Mouse (Mus musculus) kidney, adult 8-10 months (tissue): Measurements from ENCODE around the gene Kcnj16.
A peak's percentile ranks its signal among the peaks of the same experiment; 100 is the strongest.

Experiments used
- DNase-seq, 2 experiments: peaks; one replicate each; pipeline ENCODE4 v3.0.0; 2022

Gene Kcnj16

GRCm38 (mm10) chr11:110967762-110968135, at the start of gene Kcnj16:
TSS of gene Kcnj16 (plus strand) at chr11:110968033.
- DNase-seq = peak; percentile 88 to 95

DNA sequence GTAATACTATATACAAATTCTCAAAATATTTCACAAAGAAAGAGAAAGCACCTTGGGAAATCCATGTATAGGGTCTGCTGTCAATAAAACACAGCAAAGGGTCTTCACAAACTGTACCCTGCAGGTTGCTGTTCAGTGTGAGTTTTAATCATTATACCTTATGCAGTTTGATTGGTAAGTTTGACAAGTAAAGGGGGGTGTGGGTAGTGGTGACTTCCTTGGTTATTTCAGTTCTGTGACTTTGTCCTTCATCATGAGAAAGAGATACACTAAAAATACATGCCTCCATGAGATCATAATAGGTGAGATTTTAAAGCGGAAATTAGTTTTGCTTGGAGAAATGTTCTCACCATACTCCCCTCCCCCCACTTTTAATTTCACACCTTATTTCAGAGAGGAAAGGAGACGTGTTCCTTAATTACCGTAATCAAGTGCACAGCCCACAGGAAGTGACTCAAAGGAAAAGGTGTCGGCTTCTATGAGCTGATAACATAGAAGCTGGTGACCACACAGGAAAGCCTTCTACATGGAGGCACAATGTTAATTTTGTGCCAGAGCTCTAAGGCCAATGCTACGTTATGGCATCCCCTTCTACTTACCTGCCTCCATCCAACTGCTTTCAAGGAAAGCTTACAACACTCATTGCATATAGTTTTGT, 48.9 kb upstream of the Kcnj16 start:
- no peak for DNase-seq

- no peak for DNase-seq
These were observed 32.1 kb upstream of the Kcnj16 start for GRCm38 (mm10) chr11:110935699-110936098.

DNA sequence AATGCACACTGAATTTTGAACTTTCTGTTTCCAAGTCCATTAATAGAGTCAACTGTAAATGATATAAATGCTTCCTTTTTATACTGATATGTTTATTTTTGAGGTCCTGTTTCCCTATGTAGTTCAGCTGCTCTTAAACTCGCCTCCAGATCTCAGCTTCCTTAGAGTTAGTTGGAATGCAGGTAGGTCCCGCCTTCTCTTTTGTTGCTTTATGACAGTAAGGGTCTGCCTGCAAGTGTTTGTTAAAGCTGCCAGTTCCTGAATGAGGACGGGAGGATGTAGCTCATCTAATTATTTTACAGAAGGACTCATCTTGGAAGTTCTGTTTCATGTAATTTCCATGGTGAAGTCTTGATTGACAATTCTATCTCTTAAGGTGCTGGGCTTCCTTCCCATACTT, 25.6 kb upstream of the Kcnj16 start:
- no peak for DNase-seq

GRCm38 (mm10) chr11:110942695-110943135, 25.1 kb upstream of the Kcnj16 start:
- DNase-seq = no peak

GRCm38 (mm10) chr11:110956665-110957064, 11.2 kb upstream of the Kcnj16 start:
- DNase-seq = no peak

- DNase-seq = peak; percentile 57 to 78
These were observed 6.2 kb upstream of the Kcnj16 start for GRCm38 (mm10) chr11:110961592-110962021.

GRCm38 (mm10) chr11:110967019-110967761, 643 bp upstream of the Kcnj16 start:
- peak; percentile 23 to 32 for DNase-seq

DNA sequence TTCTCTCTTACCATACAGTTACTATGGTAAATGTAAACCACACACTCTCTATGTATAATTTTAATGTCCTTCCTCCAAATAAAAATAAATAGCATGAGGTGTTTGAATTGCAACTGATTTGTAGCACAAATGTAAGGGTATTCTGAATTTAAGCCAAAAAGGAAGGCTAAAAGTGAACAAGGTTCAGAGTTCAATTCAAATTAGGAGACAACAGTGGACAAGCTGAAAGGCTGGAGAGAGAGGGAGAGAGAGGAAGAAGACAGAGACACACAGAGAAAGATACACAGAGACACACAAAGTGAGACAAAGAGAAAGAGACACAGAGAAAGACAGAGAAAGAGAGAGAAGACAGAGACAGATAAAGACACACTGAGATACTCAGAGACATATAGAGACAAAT, 1.1 kb downstream of the Kcnj16 start:
- no peak for DNase-seq

GRCm38 (mm10) chr11:110985508-110985907, 17.7 kb downstream of the Kcnj16 start:
- DNase-seq = peak in 1 of 2 experiments; percentile 48

DNA sequence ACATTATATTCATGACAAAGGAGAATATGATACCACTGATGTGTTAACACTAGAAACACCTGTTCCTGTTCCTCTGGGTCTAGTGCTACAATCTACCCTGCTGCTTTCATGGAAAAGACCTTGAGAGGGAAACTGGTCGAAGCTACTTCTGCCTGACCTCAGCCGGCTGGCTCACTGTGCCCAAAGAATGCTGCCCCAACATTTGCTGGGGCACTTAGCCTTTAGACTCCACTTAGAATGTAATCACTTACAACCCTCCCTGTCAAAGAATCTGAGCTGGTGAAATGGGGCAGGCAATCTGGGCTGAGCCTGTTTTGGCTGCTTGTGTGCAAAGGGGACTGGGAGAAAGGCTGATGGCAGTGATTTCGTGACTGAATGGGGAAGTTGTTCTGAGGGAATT, 18.1 kb downstream of the Kcnj16 start:
- DNase-seq = peak; percentile 71 to 84

GRCm38 (mm10) chr11:110993616-110994015, 25.8 kb downstream of the Kcnj16 start:
- no peak for DNase-seq

GRCm38 (mm10) chr11:110997211-110997610, 29.4 kb downstream of the Kcnj16 start:
- no peak for DNase-seq

GRCm38 (mm10) chr11:111005103-111005502, 37.3 kb downstream of the Kcnj16 start:
- no peak for DNase-seq

DNA sequence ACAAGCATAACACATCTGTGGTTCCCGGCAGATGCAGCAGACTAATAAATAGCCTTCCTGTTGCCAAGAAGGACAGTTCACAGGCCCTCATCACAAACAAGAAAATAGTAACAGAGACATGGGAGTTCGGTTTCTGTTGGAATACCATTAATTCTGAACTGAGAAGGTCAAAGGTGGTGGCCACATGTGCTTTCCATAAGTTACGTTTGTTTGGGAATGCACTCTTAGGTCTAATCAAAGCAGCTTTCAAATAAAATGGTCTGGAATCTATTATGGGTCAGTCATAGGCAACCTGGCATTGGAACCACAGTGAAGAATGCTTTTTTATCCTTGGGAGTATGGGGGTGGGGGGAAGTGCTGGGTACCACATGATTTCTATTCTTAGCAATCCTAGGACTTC, 41.6 kb downstream of the Kcnj16 start:
- DNase-seq = no peak

- no peak for DNase-seq
These were observed 48.4 kb downstream of the Kcnj16 start for GRCm38 (mm10) chr11:111016206-111016605.

GRCm38 (mm10) chr11:111020211-111020610, 52.4 kb downstream of the Kcnj16 start:
- DNase-seq = no peak

DNA sequence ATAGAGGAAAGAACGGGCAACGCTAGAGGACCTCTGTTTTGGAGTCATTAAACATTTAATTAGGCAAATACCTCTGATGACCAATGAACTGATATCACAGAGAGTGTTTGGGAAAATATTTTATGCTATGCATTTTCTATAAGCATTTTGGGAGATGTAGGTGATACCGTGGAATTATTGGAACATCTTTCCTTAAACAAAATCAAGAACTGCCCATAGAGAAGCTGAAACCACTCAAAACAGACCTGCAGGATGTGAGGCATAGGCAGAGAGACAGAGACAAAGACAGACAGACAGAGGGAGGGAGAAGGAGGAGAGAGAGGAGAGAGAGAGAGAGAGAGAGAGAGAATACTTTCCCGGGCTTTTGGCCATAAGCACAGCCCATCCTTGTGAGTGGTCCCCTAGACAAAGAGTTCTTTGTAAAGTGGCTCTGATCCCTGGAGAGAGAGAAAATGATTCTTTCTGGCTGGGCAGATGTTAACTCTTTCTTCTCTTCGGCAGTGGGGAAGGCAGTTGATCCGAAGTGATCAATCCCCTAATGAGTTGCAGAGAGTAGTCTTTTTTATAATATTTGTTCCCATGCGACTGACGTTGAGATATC, 54.9 kb downstream of the Kcnj16 start:
- DNase-seq = no peak

GRCm38 (mm10) chr11:111042175-111042574, 74.3 kb downstream of the Kcnj16 start:
- peak in 1 of 2 experiments; percentile 42 for DNase-seq

DNA sequence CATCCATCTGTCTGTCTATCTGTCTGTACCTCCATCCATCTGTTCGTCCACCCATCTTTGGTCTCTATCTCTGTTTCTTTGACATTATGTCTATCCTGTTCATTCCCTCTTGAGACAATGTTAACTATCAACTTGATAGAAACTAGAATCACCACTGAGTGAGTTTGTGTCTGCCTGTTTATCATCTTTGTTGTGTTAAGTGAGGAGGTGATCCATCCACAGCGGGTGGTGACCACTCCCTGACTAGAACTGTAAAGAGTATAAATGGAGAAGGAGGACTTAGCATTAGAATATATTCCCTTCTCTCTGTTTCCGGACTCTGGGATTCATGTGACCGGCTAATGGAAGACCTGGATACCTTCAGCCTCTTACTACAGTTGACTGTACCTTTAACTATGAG, 75.5 kb downstream of the Kcnj16 start:
- no peak for DNase-seq

- no peak for DNase-seq
These were observed 86.4 kb downstream of the Kcnj16 start for GRCm38 (mm10) chr11:111054252-111054651.

DNA sequence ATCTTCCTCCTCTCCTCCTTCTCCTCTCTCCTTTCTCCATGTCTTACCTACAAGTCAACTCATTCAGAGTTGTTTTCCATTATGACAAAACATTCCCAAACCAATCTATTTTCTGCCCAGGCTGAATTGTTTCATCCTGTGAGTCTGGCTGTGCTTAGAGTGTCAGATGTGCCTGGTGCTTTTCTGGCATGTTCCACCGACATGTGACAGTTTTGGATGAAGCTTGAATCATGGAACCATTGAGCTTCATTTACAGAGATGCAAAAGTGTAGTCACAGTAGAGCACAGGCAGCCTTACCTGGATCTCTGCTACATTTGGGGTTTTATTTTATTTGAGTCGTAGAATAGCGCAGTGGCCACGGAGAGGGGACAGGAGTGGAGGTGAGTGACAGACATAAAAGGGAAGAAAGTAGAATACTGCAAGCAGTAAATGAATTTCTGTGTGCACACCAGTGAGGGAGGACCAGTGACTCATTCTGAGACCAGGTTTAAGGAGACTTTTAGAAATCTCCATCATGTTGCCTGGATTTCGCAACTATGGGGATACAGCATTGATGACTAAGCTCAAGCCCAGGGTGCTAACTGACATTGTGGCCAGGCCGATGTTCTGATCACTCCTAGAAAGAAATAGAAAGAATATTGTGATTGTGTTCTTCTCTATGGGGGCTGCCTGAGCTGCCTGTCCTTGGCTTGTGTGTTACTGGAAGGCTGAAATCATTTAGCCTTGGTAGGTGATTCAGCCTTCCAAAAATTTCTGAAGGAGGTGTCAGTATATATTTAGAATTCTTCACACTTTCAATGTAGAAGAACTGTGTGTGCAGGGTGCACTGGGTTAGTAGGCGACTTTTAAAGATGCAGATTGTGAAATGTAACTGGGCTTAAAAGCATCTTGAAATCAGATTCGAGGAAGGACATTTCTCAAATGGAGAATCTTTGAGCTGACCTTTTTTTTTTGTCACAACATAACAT, 87.3 kb downstream of the Kcnj16 start:
- no peak for DNase-seq

DNA sequence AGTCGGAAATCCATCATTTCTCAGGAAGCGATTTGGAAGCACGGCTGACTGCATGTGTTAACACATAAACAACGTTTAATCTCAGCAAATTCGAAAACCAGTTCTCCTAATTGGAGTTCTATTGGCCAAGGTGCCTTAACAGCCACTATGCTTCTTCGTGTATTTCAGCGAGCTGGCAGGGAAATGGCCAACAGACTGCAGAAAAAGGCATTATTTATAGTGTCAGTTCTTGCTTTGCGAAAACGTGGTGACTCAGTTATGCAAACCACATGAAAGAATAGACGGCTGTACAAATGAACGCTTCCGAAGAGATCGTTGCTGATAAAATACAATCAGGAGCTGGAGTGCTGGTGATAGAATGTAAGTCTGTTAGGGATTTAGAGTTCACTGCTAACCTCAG, 88.2 kb downstream of the Kcnj16 start:
- DNase-seq = no peak
